Mouse (Mus musculus) cerebellum, adult 18-20 months (tissue): ENCODE results near the gene Trmt2a.
"Not testable (repeated sequence)": the region's sequence is repeated elsewhere in the genome, so short reads cannot be mapped to it uniquely, and the experiment has no call there.

Source experiments
- DNase-seq, 2 experiments: peaks; one replicate each; pipeline ENCODE4 v3.0.0; 2021

The Trmt2a gene

DNA sequence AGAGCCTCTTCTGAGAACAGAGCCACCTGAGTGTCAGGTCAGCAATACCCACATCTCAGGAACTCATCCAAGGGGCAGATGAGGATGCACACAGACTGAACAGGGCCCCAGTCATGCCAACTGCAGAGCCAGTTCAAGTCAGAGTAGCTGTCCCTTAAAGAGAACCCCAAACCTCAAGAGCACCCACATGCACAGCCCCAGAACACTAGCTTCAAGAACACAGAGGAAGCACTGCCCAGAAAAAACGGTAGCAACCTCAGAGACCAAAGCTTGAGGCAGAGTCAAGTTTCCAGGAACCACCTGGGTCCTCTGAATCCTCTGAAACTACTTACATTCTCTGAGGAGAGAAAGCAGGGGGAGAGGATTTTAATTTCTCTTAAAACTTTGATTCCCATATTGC lies 15.0 kb upstream of the Trmt2a start:
- no peak for DNase-seq

DNA sequence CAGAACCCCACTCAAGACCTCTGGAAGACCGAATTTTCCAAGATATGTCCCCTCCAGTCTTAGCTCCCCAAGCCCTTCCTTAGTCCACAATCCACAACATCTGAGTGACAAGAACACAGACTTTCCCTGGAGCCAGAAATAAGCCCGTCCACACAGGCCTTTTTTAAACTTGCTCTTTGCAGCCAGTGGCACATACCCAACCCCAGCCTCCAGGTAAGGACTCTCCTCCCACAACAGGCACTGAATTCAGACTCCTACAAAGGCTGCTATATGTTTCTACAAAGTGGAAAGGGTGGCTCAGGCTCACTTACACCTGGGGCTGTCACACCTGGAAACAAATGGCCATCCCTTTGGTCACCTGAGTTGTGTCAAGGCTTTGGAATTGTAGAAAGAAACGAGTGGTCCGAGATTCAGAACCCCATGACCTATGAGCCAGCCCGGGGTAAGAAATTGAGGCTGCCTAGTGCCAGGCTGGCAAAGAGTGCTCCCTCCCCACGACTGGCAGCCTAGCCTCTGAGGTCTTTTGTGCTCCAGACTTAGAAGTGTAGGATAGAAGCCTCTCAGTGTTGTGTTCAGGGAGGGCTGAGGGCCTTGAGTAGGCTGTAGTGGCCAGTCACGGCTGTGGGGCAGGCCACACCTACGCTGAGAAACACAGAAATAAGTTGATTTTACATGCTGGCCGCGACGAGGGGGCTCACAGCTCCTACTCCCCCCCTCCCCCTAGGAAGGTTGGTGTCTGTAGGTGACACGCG lies 14.4 kb upstream of the Trmt2a start:
- no peak for DNase-seq

GRCm38 (mm10) chr16:18234671-18235388 lies 13.6 kb upstream of the Trmt2a start, which contains the start of gene Zdhhc8:
Gene Zdhhc8, minus strand, starts transcription at chr16:18235136.
- peak; percentile 80 to 85 for DNase-seq

- DNase-seq: peak; percentile 64 to 72
Measured at GRCm38 (mm10) chr16:18235389-18236065, 13.0 kb upstream of the Trmt2a start.

DNA sequence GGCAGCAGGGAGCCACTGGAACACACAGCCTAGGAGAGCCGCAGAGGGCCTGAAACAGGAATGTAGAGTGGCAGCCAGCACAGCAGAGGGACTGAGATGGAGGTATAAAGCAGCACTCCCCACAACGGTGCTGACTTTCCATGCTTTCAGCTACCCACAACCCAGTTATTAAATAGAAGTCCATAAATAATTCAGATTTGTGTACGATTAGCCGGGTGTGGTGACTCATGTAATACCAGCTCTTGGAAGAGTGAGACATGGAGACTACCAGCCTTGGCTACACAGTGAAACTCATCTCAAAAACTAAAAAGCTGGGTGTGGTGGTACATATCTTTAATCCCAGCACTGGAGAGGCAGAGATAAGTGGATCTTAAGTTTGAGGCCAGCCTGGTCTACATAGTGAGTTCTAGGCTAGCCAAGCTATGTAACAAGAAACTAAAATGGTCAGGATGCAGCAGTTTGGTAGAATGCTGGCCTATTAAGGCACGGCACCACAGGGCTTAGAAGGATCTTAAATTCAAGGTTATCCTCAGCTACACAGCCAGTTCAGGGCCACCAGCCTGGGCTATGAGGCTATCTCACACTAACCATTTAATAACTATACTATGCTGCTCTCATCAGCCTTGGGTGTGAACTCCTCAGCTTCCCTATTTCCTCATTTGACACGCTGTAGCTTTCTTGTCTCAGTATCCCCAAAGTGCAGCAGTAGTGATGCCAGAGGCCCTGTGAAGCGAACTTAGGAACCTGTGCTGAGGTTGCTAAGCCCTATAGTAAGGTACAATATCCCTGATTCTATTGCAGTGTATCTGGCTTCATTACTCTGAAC lies 11.6 kb upstream of the Trmt2a start:
- no peak for DNase-seq

- DNase-seq: no peak
Measured at GRCm38 (mm10) chr16:18241581-18241980, 6.9 kb upstream of the Trmt2a start.

DNA sequence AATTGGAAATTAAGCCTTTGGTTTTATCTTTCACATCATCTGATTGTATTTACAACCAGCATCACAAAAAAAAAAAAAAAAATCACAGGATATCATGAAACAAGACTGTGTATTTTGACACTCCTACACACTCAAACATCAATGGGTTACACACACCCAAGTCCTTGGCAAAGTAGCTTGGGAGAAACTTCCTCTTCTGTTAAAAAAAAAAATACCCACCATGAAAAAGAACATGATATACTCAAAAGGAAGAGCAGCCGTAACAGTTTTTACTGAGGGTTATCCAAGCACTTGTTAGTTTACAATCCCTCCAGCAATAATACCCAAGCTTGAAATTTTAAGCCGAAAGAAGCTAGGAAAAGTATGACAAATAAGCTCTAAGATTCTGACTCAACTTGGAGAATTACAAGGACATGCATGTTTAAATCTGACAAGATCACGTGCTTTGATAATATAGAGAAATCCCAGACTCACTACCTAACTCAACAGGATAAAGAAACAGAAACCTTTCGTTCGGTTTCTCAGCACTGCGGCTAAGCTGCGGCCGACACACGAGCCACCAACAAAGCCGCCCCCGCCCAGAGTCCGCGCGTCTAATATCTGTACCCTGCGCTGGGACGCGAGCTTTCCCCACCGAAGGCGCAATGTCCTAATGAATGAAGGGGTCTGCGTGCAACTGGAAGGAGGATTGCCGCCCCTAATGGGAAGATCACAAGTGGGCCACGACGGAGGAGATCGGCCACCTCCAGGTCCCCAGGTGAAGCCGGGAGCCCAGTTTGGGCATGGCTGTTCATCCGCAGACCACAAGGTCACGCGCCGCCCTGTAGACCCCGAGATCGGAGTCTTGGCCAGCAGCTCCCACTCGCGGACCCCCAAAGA lies 719 bp upstream of the Trmt2a start:
- no peak for DNase-seq

GRCm38 (mm10) chr16:18249364-18249967 lies 987 bp downstream of the Trmt2a start:
- DNase-seq: peak; percentile 44 to 57

DNA sequence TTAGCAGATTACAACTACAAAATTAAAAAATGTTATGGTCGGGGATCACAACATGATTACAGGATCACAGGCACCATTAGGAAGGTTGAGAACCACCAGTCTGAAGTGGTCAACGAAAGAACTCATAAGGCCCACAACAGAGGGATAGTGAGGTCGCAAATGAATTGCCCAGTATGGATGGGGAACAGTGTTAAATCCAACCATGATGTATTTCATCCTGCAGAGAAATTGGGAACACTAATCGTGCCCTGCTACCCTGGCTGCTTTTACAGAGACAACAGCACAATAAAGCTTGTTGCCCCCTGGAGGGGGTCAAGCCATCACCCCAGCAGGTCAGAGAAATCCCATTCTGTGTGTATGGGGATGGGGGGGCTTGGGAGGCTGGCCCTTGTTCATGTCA lies 1.8 kb downstream of the Trmt2a start:
- DNase-seq: no peak

GRCm38 (mm10) chr16:18250828-18251790 lies 2.6 kb downstream of the Trmt2a start:
- DNase-seq: no peak

DNA sequence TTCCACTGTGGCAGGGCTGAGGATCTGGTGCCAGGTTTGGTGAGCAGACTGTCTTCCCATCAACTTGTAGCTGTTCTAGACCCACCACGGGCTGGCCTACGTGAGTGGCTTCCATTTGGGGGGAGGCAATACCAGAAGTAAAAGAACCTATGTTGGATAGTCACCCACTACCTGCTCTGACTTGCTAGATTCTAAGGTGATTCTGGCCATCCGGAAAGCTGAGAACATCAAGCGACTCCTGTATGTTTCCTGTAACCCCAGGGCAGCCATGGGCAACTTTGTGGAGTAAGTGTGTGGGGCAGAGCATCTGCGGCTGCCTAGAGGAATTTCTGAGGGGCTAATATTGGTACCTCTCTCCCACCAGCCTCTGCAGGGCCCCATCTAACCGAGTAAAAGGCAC lies 4.3 kb downstream of the Trmt2a start:
- no peak for DNase-seq

DNA sequence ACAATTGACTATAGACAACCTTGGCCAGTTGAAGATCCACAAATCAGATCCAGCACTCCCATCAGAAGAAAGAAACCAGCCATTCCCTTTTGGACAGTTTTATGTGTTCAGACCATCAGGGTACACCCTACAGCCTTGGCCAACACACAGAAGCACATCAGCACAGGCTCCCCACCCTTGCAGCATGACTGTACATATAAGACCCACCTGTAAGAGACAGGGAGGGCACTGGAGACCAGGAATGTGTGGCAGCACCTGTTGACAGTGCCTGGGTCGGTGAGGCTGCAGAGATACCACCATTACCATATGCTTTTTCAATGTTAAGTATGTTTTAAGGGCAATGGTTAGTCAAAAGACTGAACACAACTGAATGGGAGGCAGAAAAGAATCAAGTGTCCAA lies 5.4 kb downstream of the Trmt2a start:
- no peak for DNase-seq

- no peak for DNase-seq
Measured at GRCm38 (mm10) chr16:18258221-18258620, 9.7 kb downstream of the Trmt2a start, which contains the start of gene Gm49776. Gene Gm49776, minus strand, starts transcription at chr16:18258321.

DNA sequence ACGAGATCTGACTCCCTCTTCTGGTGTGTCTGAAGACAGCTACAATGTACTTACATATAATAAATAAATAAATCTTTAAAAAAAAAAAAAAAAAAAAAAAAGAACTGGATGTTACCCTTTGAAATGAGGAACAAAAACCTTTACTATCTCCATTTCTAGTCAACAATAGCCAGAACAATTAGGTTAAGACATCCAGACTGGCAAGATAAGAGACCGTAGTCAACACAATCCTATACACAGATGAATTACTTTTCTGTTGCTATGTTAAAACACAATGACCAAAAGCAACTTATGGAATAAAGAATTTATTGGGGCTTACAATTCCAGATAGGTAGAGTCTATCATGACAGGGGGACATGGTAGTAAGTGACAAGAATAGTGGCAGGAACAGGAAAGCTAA lies 16.5 kb downstream of the Trmt2a start:
- DNase-seq: no peak

GRCm38 (mm10) chr16:18268182-18268581 lies 19.7 kb downstream of the Trmt2a start:
- DNase-seq: no peak

DNA sequence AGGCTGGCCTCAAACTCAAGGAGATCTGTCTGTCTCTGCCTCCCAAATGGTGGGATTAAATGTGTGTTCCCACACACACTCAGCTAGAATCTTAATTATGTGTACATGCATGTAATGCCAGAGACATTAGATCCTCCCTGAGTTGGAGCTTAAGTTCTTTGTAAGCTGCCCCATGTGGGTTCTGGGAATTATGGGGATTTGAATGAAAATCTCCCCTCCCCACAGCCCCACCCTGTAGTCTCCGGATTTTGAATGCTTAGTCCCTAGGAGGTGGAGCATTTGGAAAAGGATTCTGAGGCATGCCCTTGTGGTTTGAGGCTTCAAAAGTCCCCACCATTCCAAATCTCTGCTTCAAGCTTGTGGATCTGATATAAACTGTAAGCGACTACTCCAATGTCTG lies 26.7 kb downstream of the Trmt2a start:
- no peak for DNase-seq

DNA sequence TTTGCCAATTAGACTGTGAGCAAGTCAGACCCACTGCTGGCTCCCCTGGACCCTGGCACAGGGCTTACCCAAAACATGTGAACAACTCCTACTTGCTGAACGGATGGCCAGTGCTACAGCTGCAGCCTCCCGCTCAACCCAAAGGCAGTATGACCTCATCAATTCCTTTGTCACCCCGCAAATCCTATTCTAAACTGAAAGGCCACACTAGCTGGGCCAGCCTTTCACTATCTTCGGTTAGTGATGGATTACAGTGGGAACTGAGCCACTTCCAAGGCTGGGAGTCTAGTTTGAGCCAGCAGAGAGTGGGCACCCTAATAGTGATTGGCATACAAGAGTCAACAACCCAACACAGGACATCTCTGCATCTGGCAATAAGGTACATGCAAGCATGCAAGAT lies 39.7 kb downstream of the Trmt2a start:
- DNase-seq: peak; percentile 5 to 12

DNA sequence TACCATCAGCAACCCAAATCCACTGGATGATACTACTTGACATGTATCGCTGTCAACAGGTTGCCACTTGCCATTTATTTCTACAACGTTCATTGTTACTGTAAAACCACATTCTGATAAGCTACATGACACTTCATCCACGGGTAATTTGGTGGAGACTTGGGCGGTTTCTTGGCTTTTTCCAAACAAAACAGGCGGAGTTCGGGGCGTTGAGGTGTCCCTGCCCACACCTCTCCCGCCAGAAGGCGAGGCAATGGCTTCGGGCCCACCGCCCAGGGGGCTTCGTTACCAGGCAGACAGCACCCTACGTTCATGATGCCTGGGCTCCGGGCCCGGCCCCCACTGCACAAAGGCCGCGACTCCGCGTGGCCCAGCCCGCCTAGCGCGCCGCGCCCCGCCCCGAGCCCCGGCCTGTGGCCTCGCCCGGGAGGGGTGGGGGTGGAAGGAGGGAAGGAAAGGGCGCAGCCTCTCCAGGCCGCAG lies 40.1 kb downstream of the Trmt2a start:
- DNase-seq: no peak

- DNase-seq: peak; percentile 99
Measured at GRCm38 (mm10) chr16:18289067-18289588, 40.6 kb downstream of the Trmt2a start, which contains the start of gene Dgcr8. Gene Dgcr8, minus strand, starts transcription at chr16:18289246.

GRCm38 (mm10) chr16:18289614-18290013 lies 41.1 kb downstream of the Trmt2a start:
- DNase-seq: not testable (repeated sequence)
